Mouse (Mus musculus): ENCODE data around the gene Tacc3.

Tacc3 gene

GRCm38 (mm10) chr5:33655251-33655840, 2.6 kb upstream of the Tacc3 start:
- peak in 1 of 2 experiments; percentile 41 for DNase-seq (ENCODE audit: low spot score in 2 of 2)

- no peak for DNase-seq (ENCODE audit: low spot score in 2 of 2)
Measured at GRCm38 (mm10) chr5:33656739-33657138, 1.2 kb upstream of the Tacc3 start.

- no peak for DNase-seq (ENCODE audit: low spot score in 2 of 2)
Measured at GRCm38 (mm10) chr5:33657251-33657786, 609 bp upstream of the Tacc3 start.

- peak in 1 of 2 experiments; percentile 35 for DNase-seq (ENCODE audit: low spot score in 2 of 2)
Measured at GRCm38 (mm10) chr5:33658664-33659050, 729 bp downstream of the Tacc3 start.

- peak in 1 of 2 experiments; percentile 31 for DNase-seq (ENCODE audit: low spot score in 2 of 2)
Measured at GRCm38 (mm10) chr5:33668223-33668622, 10.3 kb downstream of the Tacc3 start.

GRCm38 (mm10) chr5:33671659-33672058, 13.7 kb downstream of the Tacc3 start:
- DNase-seq (ENCODE audit: low spot score in 2 of 2): no peak

- peak; percentile 78 to 83 for DNase-seq (ENCODE audit: low spot score in 2 of 2)
Measured at GRCm38 (mm10) chr5:33674439-33674838, 16.5 kb downstream of the Tacc3 start.

- DNase-seq (ENCODE audit: low spot score in 2 of 2): peak in 1 of 2 experiments; percentile 68
Measured at GRCm38 (mm10) chr5:33675964-33676363, 18.0 kb downstream of the Tacc3 start.

- no peak for DNase-seq (ENCODE audit: low spot score in 2 of 2)
Measured at GRCm38 (mm10) chr5:33678244-33678643, 20.3 kb downstream of the Tacc3 start.

- no peak for DNase-seq (ENCODE audit: low spot score in 2 of 2)
Measured at GRCm38 (mm10) chr5:33681044-33681443, 23.1 kb downstream of the Tacc3 start.

GRCm38 (mm10) chr5:33681611-33682388, 23.9 kb downstream of the Tacc3 start:
- DNase-seq (ENCODE audit: low spot score in 2 of 2): no peak

GRCm38 (mm10) chr5:33682963-33683362, 25.0 kb downstream of the Tacc3 start:
- no peak for DNase-seq (ENCODE audit: low spot score in 2 of 2)

GRCm38 (mm10) chr5:33683897-33684652, 26.1 kb downstream of the Tacc3 start:
- peak; percentile 65 to 73 for DNase-seq (ENCODE audit: low spot score in 2 of 2)

GRCm38 (mm10) chr5:33684932-33685331, 27.0 kb downstream of the Tacc3 start:
- no peak for DNase-seq (ENCODE audit: low spot score in 2 of 2)

GRCm38 (mm10) chr5:33687142-33687541, 29.2 kb downstream of the Tacc3 start:
- DNase-seq (ENCODE audit: low spot score in 2 of 2): no peak

GRCm38 (mm10) chr5:33688278-33689220, 30.6 kb downstream of the Tacc3 start:
- DNase-seq (ENCODE audit: low spot score in 2 of 2): no peak

GRCm38 (mm10) chr5:33689221-33689844, 31.4 kb downstream of the Tacc3 start:
- DNase-seq (ENCODE audit: low spot score in 2 of 2): peak; percentile 64 to 67

GRCm38 (mm10) chr5:33689852-33690645, 32.1 kb downstream of the Tacc3 start:
- no peak for DNase-seq (ENCODE audit: low spot score in 2 of 2)

GRCm38 (mm10) chr5:33692393-33692792, 34.5 kb downstream of the Tacc3 start:
- peak in 1 of 2 experiments; percentile 31 for DNase-seq (ENCODE audit: low spot score in 2 of 2)

GRCm38 (mm10) chr5:33694461-33694847, 36.5 kb downstream of the Tacc3 start:
- DNase-seq (ENCODE audit: low spot score in 2 of 2): no peak

Data from right cerebral cortex, postnatal 10 days (tissue).